Mouse (Mus musculus) heart, embryonic 10.5 days (tissue): ENCODE results near the gene Dlgap1. TPM values are rescaled to one million over a fixed set of nuclear protein-coding genes. Genes with fewer than 3 reads are reported as not detected.

Experiments used
- DNase-seq: peaks from one replicate; pipeline ENCODE4 v3.0.0-alpha.2; 2017; ENCODE audit warnings: low spot score
- H3K27ac ChIP-seq: fragments of 300-500 bp; sonication (generic); 2 replicates; pipeline ENCODE4 v1.5.1; 2016; ENCODE audit warnings: mild to moderate bottlenecking
- H3K27me3 ChIP-seq: fragments of 300-500 bp; sonication (generic); 2 replicates; pipeline ENCODE4 v1.6.1; 2016; ENCODE audit warnings: mild to moderate bottlenecking; ENCODE audit not compliant: poor library complexity, insufficient read depth, severe bottlenecking
- H3K36me3 ChIP-seq: fragments of 300-500 bp; sonication (generic); 2 replicates; pipeline ENCODE4 v1.6.1; 2016; ENCODE audit warnings: mild to moderate bottlenecking, moderate library complexity
- H3K4me1 ChIP-seq: fragments of 300-500 bp; sonication (generic); 2 replicates; pipeline ENCODE4 v1.6.1; 2016; ENCODE audit warnings: mild to moderate bottlenecking
- H3K4me3 ChIP-seq: fragments of 300-500 bp; sonication (generic); 2 replicates; pipeline ENCODE4 v1.5.1; 2016; ENCODE audit warnings: mild to moderate bottlenecking, moderate library complexity
- H3K9me3 ChIP-seq: fragments of 300-500 bp; sonication (generic); 2 replicates; pipeline ENCODE4 v1.6.1; 2016; ENCODE audit warnings: mild to moderate bottlenecking, moderate library complexity
- WGBS: fragments of 180-500 bp; shearing (Covaris S2); methylation state at CpG from one replicate; pipeline ENCODE4 v1.1.7; 2016; 5-methylcytosine and 5-hydroxymethylcytosine counted together
- polyA plus RNA-seq: library from polyadenylated mRNA; unstranded; fragments of >200 nt; fragmentation: Nextera tagmentation; extraction: Ambion mirVana; gene quantifications from 2 replicates; pipeline ENCODE4 v1.2.1, GENCODE M21; 2016

Dlgap1 gene
- polyA plus RNA-seq, 1 experiment from 2014 or later = 0.51 TPM

DNA sequence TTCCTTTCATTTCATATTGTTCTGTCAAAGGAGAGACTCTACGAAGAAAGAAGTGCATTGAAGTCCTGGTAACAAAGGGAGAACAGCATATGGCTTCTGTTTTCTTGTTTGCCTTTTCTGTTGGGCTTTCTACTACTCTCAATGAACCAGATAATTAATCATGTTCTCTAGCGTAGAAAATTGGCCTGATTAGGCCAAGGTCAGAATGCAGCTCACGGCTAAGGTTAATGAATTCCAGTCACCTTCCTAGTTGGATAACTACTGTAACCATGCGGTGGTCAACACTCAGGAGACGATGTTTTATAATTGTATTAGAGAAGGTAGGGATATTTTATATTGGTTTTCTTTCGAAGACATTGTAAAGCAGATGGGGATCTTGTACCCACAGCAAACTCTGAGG lies 279.4 kb downstream of the Dlgap1 start:
- 79% methylated on average over 6 of the region's 6 CpGs for WGBS
- DNase-seq = no peak
- Histone ChIP-seq H3K36me3 (no peaks in the 10 kb centered on the region), H3K27me3 (no peaks in the 10 kb centered on the region), H3K9me3 (no peaks in the 10 kb centered on the region), H3K27ac (no peak overlapping the region), H3K4me3 (no peak overlapping the region), H3K4me1 (no peaks in the 10 kb centered on the region)

DNA sequence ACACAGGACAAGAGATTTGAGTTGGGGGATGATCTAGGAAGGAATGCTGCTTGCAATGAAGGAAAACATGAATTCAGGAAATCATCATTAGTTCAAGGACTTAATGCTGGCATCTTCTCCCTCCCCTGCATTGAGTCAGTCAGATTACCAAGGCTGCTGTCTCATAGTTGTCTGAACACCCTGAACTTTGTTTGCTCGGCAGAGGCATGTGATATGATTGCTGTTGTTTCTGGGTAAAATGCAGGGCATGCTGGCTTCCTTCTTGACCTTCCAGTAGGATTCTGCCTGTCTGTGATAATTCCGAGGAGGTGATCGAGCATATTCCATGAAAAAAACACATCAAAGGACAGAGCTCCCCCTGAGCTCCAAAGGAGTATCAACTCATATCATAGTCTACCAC lies 283.6 kb downstream of the Dlgap1 start:
- 81% methylated on average over 3 of the region's 3 CpGs for WGBS
- no peaks in the 10 kb centered on the region for H3K27me3 ChIP-seq
- H3K9me3 ChIP-seq = no peaks in the 10 kb centered on the region
- no peaks in the 10 kb centered on the region for H3K4me1 ChIP-seq
- no peak overlapping the region for H3K4me3 ChIP-seq
- no peak overlapping the region for H3K27ac ChIP-seq
- no peaks in the 10 kb centered on the region for H3K36me3 ChIP-seq
- DNase-seq = no peak

DNA sequence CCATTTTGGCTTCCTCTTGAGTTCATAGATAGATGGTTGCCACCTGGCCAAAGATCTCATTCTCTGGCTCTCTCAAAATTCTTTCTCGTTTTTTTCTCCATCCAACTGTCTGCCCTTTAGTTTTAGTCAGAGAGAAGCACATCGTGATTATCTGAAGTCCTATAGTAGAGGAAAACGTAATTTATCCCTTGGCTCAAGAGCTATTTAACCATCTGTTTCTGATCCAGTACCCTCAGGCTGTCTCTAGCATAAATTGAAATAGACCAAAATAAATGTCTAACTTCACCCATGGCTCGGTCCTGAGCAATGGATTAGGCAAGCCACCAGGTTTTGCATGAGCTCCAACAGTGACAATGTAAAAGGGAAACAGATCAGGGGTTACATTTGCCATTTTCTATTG lies 287.5 kb downstream of the Dlgap1 start:
- H3K9me3 ChIP-seq = no peaks in the 10 kb centered on the region
- no peak overlapping the region for H3K4me3 ChIP-seq
- no peak overlapping the region for H3K27ac ChIP-seq
- DNase-seq = no peak
- WGBS = 73% methylated on average over 4 of the region's 4 CpGs
- H3K4me1 ChIP-seq = no peaks in the 10 kb centered on the region
- H3K36me3 ChIP-seq = no peaks in the 10 kb centered on the region
- H3K27me3 ChIP-seq = no peaks in the 10 kb centered on the region

DNA sequence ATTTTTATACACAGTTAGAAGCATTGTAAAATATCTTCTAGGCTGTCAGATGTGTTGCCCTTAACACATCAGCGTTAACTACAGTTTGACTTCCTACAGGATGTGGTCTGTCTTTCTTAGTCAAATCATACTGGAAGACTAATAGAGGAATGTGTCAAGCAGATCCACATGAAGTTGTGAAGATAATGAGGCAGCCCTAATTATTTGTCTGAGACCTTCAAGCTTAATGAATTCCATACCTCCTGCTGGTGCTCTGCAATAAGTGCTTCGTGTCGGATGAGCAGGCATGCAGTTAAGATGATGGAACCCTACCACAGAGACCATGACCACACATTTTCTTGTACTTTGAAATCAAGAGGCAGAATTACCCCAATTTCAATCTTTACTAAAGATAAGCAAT lies 294.3 kb downstream of the Dlgap1 start:
- Histone ChIP-seq H3K36me3 (no peaks in the 10 kb centered on the region), H3K27ac (no peak overlapping the region), H3K4me1 (no peaks in the 10 kb centered on the region), H3K4me3 (no peak overlapping the region), H3K9me3 (no peaks in the 10 kb centered on the region), H3K27me3 (no peaks in the 10 kb centered on the region)
- whole genome bisulfite sequencing = 81% methylated on average over 3 of the region's 3 CpGs
- no peak for DNase-seq

DNA sequence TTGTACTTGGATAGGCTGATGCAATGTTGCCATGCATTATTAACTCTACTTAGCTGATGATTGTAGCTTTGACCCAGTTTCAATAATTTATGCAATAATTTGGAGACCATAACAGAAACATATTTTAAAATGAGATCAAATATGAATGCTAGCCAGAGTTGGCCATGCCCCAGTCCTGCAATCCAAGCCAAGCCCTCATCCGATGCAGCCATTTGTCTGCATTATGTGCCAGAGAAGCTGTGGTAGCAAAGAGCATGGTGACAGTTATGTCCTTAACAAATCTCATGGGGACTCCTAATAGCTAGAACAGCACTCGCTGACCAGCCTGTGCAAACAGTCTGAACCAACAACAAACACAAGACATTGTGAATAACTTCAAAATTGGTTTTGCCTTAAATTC lies 303.3 kb downstream of the Dlgap1 start:
- H3K9me3 ChIP-seq = no peaks in the 10 kb centered on the region
- no peak overlapping the region for H3K27ac ChIP-seq
- no peak overlapping the region for H3K4me3 ChIP-seq
- WGBS = 86% methylated on average over 2 of the region's 2 CpGs
- DNase-seq = no peak
- no peaks in the 10 kb centered on the region for H3K36me3 ChIP-seq
- no peaks in the 10 kb centered on the region for H3K4me1 ChIP-seq
- no peaks in the 10 kb centered on the region for H3K27me3 ChIP-seq

DNA sequence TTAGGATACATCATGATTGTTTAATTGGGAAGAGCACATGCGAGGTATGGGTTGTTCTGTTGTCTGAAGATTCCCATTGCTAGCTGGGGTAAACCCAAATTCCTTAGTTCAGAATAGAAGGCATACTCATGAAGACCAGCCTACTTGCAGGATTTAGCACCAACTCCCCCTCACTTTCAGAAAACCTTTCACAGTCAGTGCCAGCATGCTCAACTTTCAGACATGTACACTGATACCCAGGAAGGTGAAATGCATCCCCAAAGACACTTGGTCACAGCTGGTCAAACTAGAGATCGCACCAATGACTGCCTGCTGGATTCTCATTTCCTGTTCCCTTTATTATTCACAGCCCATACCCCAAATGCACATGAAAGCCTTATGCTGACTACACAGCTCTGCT lies 318.8 kb downstream of the Dlgap1 start:
- Histone ChIP-seq H3K27ac (no peak overlapping the region), H3K4me3 (no peak overlapping the region), H3K27me3 (no peaks in the 10 kb centered on the region), H3K9me3 (no peaks in the 10 kb centered on the region), H3K36me3 (no peaks in the 10 kb centered on the region), H3K4me1 (no peaks in the 10 kb centered on the region)
- DNase-seq = no peak
- WGBS = 79% methylated on average over 2 of the region's 2 CpGs

DNA sequence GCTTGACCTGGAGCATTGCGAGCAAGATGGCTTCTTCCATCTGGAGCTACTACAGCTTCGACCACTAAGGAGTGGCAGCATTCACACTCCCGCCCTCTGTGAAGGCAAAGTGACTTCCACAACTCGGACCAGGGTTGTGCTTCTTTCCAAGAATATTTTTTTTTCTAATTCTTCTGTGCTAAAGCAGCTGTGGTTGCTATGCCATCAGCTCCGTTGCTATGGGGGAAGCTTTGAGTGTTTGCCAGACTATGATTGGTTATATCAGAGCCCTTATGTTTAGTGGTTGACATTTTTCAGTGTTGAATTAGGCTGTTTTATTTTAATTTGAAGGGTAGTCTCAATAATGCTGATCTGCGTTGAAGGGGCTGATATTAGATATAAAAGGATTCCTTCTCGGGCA lies 325.2 kb downstream of the Dlgap1 start:
- 82% methylated on average over 7 of the region's 7 CpGs for WGBS
- Histone ChIP-seq H3K27me3 (no peaks in the 10 kb centered on the region), H3K4me1 (no peaks in the 10 kb centered on the region), H3K4me3 (no peak overlapping the region), H3K27ac (no peak overlapping the region), H3K9me3 (no peaks in the 10 kb centered on the region), H3K36me3 (no peaks in the 10 kb centered on the region)
- no peak for DNase-seq

DNA sequence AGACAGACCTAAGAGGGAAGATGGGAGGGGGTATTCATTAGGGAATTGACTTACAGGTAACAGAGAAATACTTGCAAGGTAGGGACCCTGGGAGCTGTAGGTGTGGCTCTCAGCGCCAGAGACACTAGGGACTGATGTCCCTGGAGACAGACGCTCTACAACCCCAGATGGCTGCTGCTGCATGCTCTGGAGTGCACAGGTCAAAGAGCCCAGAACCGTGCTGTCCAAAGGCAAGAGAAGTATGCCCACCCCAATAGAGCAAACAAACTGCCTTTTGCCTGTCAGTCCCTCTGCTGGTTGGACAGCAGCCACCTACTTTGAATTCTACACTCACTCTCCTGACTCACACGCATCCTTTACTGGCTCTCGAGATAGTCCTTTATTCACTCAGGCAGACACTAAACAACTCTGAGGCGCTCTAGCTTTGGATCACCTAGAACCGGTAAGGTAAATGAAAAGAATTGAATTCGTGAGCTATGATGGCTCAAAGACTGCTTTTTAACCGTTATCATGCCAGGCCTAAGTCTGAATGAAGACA lies 333.1 kb downstream of the Dlgap1 start:
- WGBS = 73% methylated on average over 9 of the region's 9 CpGs
- no peak for DNase-seq
- Histone ChIP-seq H3K4me1 (no peaks in the 10 kb centered on the region), H3K4me3 (no peak overlapping the region), H3K27ac (no peak overlapping the region), H3K36me3 (no peaks in the 10 kb centered on the region), H3K9me3 (no peaks in the 10 kb centered on the region), H3K27me3 (no peaks in the 10 kb centered on the region)

DNA sequence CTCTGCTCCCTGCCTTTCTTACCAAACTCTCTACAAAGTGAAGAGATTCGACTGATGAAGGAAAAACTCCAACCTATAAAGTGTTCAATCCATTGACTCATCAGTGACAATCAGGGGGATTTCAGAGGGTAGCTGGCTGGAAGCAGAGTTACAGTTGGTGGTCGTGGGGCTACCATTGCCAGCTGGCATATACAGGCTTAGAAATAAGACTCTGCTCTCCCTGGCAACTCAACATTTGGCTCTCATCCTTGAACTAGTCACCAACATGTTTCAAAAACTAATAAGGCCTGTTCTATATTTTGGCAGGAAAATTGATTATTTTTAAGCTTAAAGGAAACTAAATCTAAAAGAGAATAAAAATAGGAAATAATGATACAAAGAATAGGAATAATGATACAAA lies 333.8 kb downstream of the Dlgap1 start:
- H3K9me3 ChIP-seq = no peaks in the 10 kb centered on the region
- H3K36me3 ChIP-seq = no peaks in the 10 kb centered on the region
- no peaks in the 10 kb centered on the region for H3K27me3 ChIP-seq
- no peaks in the 10 kb centered on the region for H3K4me1 ChIP-seq
- H3K4me3 ChIP-seq = no peak overlapping the region
- 71% methylated on average over 2 of the region's 2 CpGs for WGBS
- H3K27ac ChIP-seq = no peak overlapping the region
- DNase-seq = no peak

DNA sequence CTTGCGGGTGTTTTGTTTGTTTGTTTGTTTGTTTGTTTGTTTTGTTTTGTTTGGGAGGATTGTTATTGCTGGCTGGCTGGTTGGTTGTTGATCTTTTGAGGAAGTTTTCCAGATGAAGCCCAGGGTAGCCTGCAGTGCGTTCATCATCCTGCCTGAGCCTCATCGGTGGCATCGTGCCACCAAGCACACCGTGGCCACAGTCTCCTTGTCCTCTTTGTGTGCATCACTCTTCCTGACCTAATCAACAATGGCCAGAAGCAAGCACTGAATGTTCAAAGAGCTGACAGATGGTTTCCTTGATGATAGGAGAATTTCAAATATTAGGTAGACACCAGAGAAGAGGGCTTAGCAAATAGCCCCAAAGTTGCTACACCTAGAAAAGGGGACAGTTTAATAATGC lies 336.1 kb downstream of the Dlgap1 start:
- H3K27me3 ChIP-seq = no peaks in the 10 kb centered on the region
- H3K9me3 ChIP-seq = no peaks in the 10 kb centered on the region
- WGBS = 85% methylated on average over 5 of the region's 5 CpGs
- H3K36me3 ChIP-seq = no peaks in the 10 kb centered on the region
- H3K4me1 ChIP-seq = no peaks in the 10 kb centered on the region
- no peak overlapping the region for H3K27ac ChIP-seq
- no peak for DNase-seq
- H3K4me3 ChIP-seq = no peak overlapping the region

DNA sequence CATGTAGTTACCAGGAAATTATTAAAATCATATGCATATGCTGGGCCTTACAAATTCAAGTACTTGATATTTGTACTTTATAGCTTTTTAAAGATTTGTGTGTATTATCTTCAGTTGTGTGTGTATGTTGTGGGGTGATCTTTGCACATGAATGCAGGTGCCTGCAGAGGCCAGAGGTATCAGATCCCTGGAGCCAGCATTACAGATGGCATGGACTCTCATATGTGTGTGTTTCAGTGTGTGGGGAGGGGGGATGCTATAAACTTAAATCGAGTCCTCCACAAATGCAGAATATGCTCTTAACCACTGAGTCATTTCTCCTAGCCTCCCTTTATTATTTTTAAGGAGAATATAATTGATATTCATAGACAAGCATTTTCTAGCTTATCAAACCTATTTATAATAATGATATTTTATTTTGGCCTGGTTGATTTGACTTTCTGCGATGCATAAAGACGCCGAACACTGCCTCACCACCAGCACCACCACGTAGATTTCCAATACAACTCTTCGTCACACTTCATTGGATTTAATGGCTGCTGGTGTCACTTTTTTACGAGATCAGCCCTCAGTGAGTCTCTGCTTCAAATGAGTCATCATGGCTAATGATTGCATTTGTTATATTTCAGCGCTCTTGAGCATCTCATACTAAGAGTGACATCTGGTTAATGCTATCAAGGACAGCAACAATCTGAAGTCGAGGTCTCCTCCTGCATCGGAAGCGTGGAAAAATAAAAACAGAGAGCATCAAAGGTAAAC lies 338.7 kb downstream of the Dlgap1 start:
- Histone ChIP-seq H3K27ac (no peak overlapping the region), H3K9me3 (no peaks in the 10 kb centered on the region), H3K27me3 (no peaks in the 10 kb centered on the region), H3K4me1 (no peaks in the 10 kb centered on the region), H3K36me3 (no peaks in the 10 kb centered on the region), H3K4me3 (no peak overlapping the region)
- WGBS = 83% methylated on average over 11 of the region's 11 CpGs
- no peak for DNase-seq

DNA sequence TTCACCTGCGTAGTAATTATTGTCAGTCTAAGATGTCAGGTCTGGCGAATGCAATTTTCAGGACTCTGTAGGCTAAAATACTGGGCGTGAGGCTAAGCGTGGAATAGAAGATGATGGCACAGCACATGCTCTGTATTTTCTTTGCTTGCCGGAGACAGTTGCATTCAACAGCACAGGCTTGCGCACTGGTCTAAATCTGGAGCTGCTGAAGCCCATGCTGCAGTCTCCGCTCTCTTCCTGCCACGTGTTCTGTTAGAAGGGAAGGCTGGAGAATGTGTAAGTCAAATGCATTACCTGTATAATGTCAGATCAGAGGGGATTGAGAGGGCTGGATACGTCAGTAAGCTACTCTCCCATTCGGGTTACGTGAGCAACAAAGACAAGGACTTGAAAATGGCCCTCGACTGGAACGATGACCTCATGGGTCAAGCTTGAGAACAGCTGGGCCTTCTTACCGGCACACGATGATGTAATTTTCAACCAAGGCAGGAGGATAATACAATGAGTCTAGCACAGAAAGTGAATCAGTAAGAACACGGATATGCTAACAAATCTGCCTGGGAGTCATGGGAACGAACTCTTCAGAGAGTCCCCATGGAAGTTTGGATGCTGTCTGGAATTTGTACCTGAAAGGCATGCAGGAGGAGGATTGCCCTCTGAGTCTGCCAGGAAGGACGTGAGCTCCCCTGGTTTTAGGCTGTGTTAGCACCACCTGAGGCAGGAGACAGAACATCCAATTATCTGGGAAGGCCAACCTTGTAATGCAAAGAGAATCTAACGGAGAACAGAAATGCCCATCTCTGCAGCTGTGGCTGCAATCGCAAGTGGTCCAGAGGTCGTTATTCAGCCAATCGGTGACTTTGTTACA lies 339.7 kb downstream of the Dlgap1 start:
- WGBS = 74% methylated on average over 22 of the region's 22 CpGs
- Histone ChIP-seq H3K36me3 (no peaks in the 10 kb centered on the region), H3K27me3 (no peaks in the 10 kb centered on the region), H3K27ac (no peak overlapping the region), H3K9me3 (no peaks in the 10 kb centered on the region), H3K4me3 (no peak overlapping the region), H3K4me1 (no peaks in the 10 kb centered on the region)
- DNase-seq = no peak

DNA sequence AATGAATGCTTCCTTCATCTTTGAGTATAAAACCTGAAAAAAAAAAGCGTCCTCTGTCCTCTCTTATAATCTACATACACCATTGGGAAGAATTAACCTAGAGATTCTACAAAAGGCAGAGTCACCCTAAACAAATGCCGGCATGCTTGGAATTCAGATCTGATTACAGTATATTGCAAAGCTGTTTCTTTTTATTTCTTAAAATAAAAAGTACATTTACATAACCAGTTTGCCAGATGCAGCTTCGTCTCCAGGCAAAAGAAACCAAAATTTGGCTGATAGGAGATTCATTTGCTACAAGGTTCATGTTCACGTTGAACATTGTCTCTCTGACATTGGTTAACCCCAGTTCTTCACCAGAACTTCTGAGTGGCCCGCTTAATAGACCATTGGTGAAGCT lies 347.5 kb downstream of the Dlgap1 start:
- Histone ChIP-seq H3K9me3 (no peaks in the 10 kb centered on the region), H3K27ac (no peak overlapping the region), H3K4me3 (no peak overlapping the region), H3K4me1 (no peaks in the 10 kb centered on the region), H3K27me3 (no peaks in the 10 kb centered on the region), H3K36me3 (no peaks in the 10 kb centered on the region)
- DNase-seq = no peak
- WGBS = 72% methylated on average over 5 of the region's 5 CpGs
